Mouse (Mus musculus) ES-E14 (cell line): ENCODE results near the gene Awat2.

Experiments used
- CHD2 ChIP-seq: IDR thresholded peaks from 2 replicates; pipeline ENCODE4 v1.6.1; 2014; ENCODE audit warnings: mild to moderate bottlenecking, low read depth, low read length, inconsistent platforms
- HCFC1 ChIP-seq: IDR thresholded peaks from 2 replicates; pipeline ENCODE4 v1.6.1; 2012; ENCODE audit warnings: low read length, inconsistent platforms, borderline replicate concordance; ENCODE audit not compliant: insufficient read depth
- MAFK ChIP-seq: IDR thresholded peaks from 2 replicates; pipeline ENCODE4 v1.6.1; 2014; ENCODE audit warnings: mild to moderate bottlenecking, low read depth, low read length, inconsistent platforms; ENCODE audit not compliant: insufficient read depth
- ZC3H11A ChIP-seq: IDR thresholded peaks from 2 replicates; pipeline ENCODE4 v1.6.1; 2012; ENCODE audit warnings: low read depth, mild to moderate bottlenecking, inconsistent platforms, low read length, borderline replicate concordance
- ZNF384 ChIP-seq: IDR thresholded peaks from 2 replicates; pipeline ENCODE4 v1.6.1; 2012; ENCODE audit warnings: low read depth, low read length, inconsistent platforms

- TF ChIP-seq ZC3H11A (no peak), HCFC1 (no peak), CHD2 (no peak), MAFK (no peak), ZNF384 (no peak)
These were observed 13.8 kb downstream of the Awat2 start, which contains the start of gene Otud6a for GRCm38 (mm10) chrX:100428693-100429092.
